ENCODE assay signal across 25 mouse cellular contexts in genomic region chr3:54434571-54434970, GRCm38 (mm10).
DNase-seq lines count a peak whose midpoint lies in the region; ATAC-seq and TF ChIP-seq lines count a peak whose summit lies in the region.
"Had no signal": no experiment of that assay in that cellular context is flagged by ENCODE, and none has a peak within 500 bp of the region (broad histone marks: within the 10 kb centered on the region; RNA-seq: fewer than 3 reads in every experiment).

No protein-coding gene starts in this region.

- WGBS in embryonic facial prominence, embryonic 14.5 days: 77% methylated on average over 6 of the region's 6 CpGs
- 91% methylated on average over 6 of the region's 6 CpGs for WGBS in midbrain, embryonic 11.5 days

- H3K4me3 ChIP-seq in C2C12 (ENCODE audit: insufficient read depth, poor library complexity, severe bottlenecking): no peak overlapping the region
- H3K4me3 ChIP-seq in embryonic facial prominence, embryonic 14.5 days (ENCODE audit: low read depth, low read length): no peak overlapping the region
- H3K4me3 ChIP-seq in midbrain, embryonic 11.5 days (ENCODE audit: low read depth, low read length): no peak overlapping the region
- H3K4me3 ChIP-seq: forebrain, embryonic 10.5 days; forebrain, embryonic 13.5 days; gastrocnemius, adult 2 months; hindbrain, embryonic 10.5 days; hindbrain, embryonic 13.5 days; intestine, embryonic 15.5 days had no signal

- H3K9me3 ChIP-seq in embryonic facial prominence, embryonic 14.5 days (ENCODE audit: control insufficient read depth, low read length): no peaks in the 10 kb centered on the region
- H3K9me3 ChIP-seq in midbrain, embryonic 11.5 days (ENCODE audit: control insufficient read depth, low read length): no peaks in the 10 kb centered on the region
- H3K9me3 ChIP-seq: forebrain, embryonic 10.5 days; forebrain, embryonic 13.5 days; hindbrain, embryonic 10.5 days; hindbrain, embryonic 13.5 days; intestine, embryonic 15.5 days had no signal

- H3K4me1 ChIP-seq in embryonic facial prominence, embryonic 14.5 days (ENCODE audit: control insufficient read depth, insufficient read depth, low read length): peaks cover 3% of the 10 kb centered on the region; the same call in 1 of the 2 replicates
- peaks cover 3% of the 10 kb centered on the region; the same call in 1 of the 2 replicates for H3K4me1 ChIP-seq in midbrain, embryonic 11.5 days (ENCODE audit: control insufficient read depth, insufficient read depth, low read length)
- H3K4me1 ChIP-seq: forebrain, embryonic 13.5 days; hindbrain, embryonic 10.5 days; hindbrain, embryonic 13.5 days; intestine, embryonic 15.5 days had no signal

- no peaks in the 10 kb centered on the region for H3K27me3 ChIP-seq in C2C12 (ENCODE audit: control insufficient read depth, insufficient read depth, insufficient read length)
- H3K27me3 ChIP-seq in embryonic facial prominence, embryonic 14.5 days (replicated peaks; ENCODE audit: control insufficient read depth, insufficient read depth, low read length): no peaks in the 10 kb centered on the region
- no peaks in the 10 kb centered on the region for H3K27me3 ChIP-seq in midbrain, embryonic 11.5 days (ENCODE audit: control insufficient read depth, insufficient read depth, low read length)
- H3K27me3 ChIP-seq: forebrain, embryonic 13.5 days; hindbrain, embryonic 13.5 days; intestine, embryonic 15.5 days had no signal

- H3K27ac ChIP-seq in embryonic facial prominence, embryonic 14.5 days (replicated peaks; ENCODE audit: low read depth, low read length): no peak overlapping the region
- no peak overlapping the region for H3K27ac ChIP-seq in midbrain, embryonic 11.5 days (ENCODE audit: low read depth, low read length)
- H3K27ac ChIP-seq: forebrain, embryonic 10.5 days; forebrain, embryonic 13.5 days; gastrocnemius, adult 2 months; hindbrain, embryonic 10.5 days; hindbrain, embryonic 13.5 days; intestine, embryonic 15.5 days had no signal

- no peak for ATAC-seq in embryonic facial prominence, embryonic 14.5 days (ENCODE audit: low read depth)
- no peak for ATAC-seq in megakaryocyte, adult 5-6 weeks (ENCODE audit: poor library complexity, severe bottlenecking)
- ATAC-seq in midbrain, embryonic 11.5 days (ENCODE audit: low FRiP score): no peak
- ATAC-seq: forebrain, embryonic 13.5 days; forebrain, embryonic 16.5 days; hindbrain, embryonic 16.5 days; intestine, embryonic 15.5 days had no signal

- no peak overlapping the region for H3K4me2 ChIP-seq in embryonic facial prominence, embryonic 14.5 days (ENCODE audit: low read depth, low read length)
- H3K4me2 ChIP-seq in midbrain, embryonic 11.5 days: no peak overlapping the region
- H3K4me2 ChIP-seq: forebrain, embryonic 13.5 days; heart, embryonic 11.5 days; hindbrain, embryonic 13.5 days; intestine, embryonic 15.5 days had no signal

- no peak for TF ChIP-seq CTCF in C2C12 (IDR thresholded peaks at IDR 0.05; ENCODE audit: control insufficient read depth, insufficient read depth, insufficient read length)

- no peaks in the 10 kb centered on the region for H3K79me3 ChIP-seq in C2C12 (ENCODE audit: low read depth)

- H3K36me3 ChIP-seq in C2C12 (ENCODE audit: control insufficient read depth, insufficient read depth): no peaks in the 10 kb centered on the region
- no peaks in the 10 kb centered on the region for H3K36me3 ChIP-seq in embryonic facial prominence, embryonic 14.5 days (ENCODE audit: control insufficient read depth, insufficient read depth, low read length)
- H3K36me3 ChIP-seq in midbrain, embryonic 11.5 days (ENCODE audit: control insufficient read depth, insufficient read depth, low read length): no peaks in the 10 kb centered on the region
- H3K36me3 ChIP-seq: forebrain, embryonic 10.5 days; hindbrain, embryonic 10.5 days; hindbrain, embryonic 13.5 days; intestine, embryonic 15.5 days had no signal

- no peak overlapping the region for H3K9ac ChIP-seq in embryonic facial prominence, embryonic 14.5 days (ENCODE audit: low read depth, low read length)
- H3K9ac ChIP-seq in midbrain, embryonic 11.5 days (ENCODE audit: low read length): no peak overlapping the region
- H3K9ac ChIP-seq: forebrain, embryonic 13.5 days; hindbrain, embryonic 13.5 days; intestine, embryonic 15.5 days had no signal

- H3K79me2 ChIP-seq in C2C12 (ENCODE audit: control insufficient read depth, insufficient read depth): no peaks in the 10 kb centered on the region

- DNase-seq in heart, adult 11 months: peak; percentile 65
- no peak for DNase-seq in heart, adult 8-10 months (ENCODE audit: low spot score)
- DNase-seq in embryonic facial prominence, embryonic 14.5 days (ENCODE audit: low spot score): peak; percentile 32
- DNase-seq in midbrain, embryonic 11.5 days (ENCODE audit: low spot score, missing footprints): no peak
- DNase-seq in adrenal gland, postnatal 10 days: no peak
- DNase-seq: adrenal gland, adult 2 months; adrenal gland, postnatal 25 days; cerebellum, adult 11-12 months; cerebellum, adult 8-10 months; cerebellum, postnatal 10 days; cerebellum, postnatal 36 days; embryo, embryonic 11 days; gastrocnemius, adult 2 months; gastrocnemius, postnatal 14 days; kidney, adult 11 months had no signal

- H3ac ChIP-seq in C2C12 (ENCODE audit: control insufficient read depth, insufficient read length, low read depth): no peak overlapping the region

TF ChIP-seq in C2C12, 6 proteins besides CTCF, POLR2A, EP300 and RAD21:
- TF ChIP-seq MYOG (IDR thresholded peaks at IDR 0.05; ENCODE audit: control insufficient read depth, extremely low read depth, insufficient read length) (no peak), CEBPB (IDR thresholded peaks at IDR 0.05; ENCODE audit: low read depth) (peak; percentile 15)

Comparison
In these comparisons a context has a peak if more than half of its experiments do, and no peak if none do; other contexts are left out.
1. DNase-seq: peak in heart, adult 11 months (single experiment) and embryonic facial prominence, embryonic 14.5 days (single experiment); none in heart, adult 8-10 months (single experiment), midbrain, embryonic 11.5 days (single experiment) and adrenal gland, postnatal 10 days (single experiment).